Mouse (Mus musculus) lung, adult 2 months (tissue): ENCODE results near the gene Duox1.

Experiments
- CTCF ChIP-seq: fragments of 200-500 bp; IDR thresholded peaks from 2 replicates; pipeline ENCODE4 v1.5.1; 2011; ENCODE audit warnings: mild to moderate bottlenecking, low read length, control low read depth; ENCODE audit not compliant: insufficient read depth
- POLR2A ChIP-seq: fragments of 200-500 bp; IDR thresholded peaks from 2 replicates; pipeline ENCODE4 v1.6.1; 2011; ENCODE audit warnings: low read depth, mild to moderate bottlenecking, control low read depth, low read length, borderline replicate concordance; ENCODE audit errors: extremely low read depth

GRCm38 (mm10) chr2:122348531-122349131, 33.2 kb downstream of the Duox1 start:
- TF ChIP-seq POLR2A, result 0 out of 2 replicates have a peak, but pooled peaks have one; percentile 39
- TF ChIP-seq CTCF, result peak; percentile 19; the same call in 1 of the 2 replicates
